Mouse (Mus musculus) megakaryocyte, embryonic 14.5 days (primary cell): ENCODE results near the gene Smg6. TPM values are rescaled to one million over a fixed set of nuclear protein-coding genes. Genes with fewer than 3 reads are reported as not detected.

ENCODE experiments used
- H3K27me3 ChIP-seq: replicated peaks from 2 replicates; pipeline ENCODE3; 2012; ENCODE audit warnings: inconsistent platforms
- H3K36me3 ChIP-seq: replicated peaks from 2 replicates; pipeline ENCODE3; 2012; ENCODE audit warnings: low read length, inconsistent platforms, mixed read lengths
- H3K4me1 ChIP-seq: 2 replicates; pipeline ENCODE4 v1.6.1; 2012; ENCODE audit warnings: inconsistent platforms
- H3K4me3 ChIP-seq: replicated peaks from 2 replicates; pipeline ENCODE3; 2012; ENCODE audit warnings: moderate library complexity, mild to moderate bottlenecking, inconsistent platforms
- H3K9me3 ChIP-seq: 2 replicates; pipeline ENCODE4 v1.6.1; 2012; ENCODE audit warnings: inconsistent platforms
- FLI1 ChIP-seq: IDR thresholded peaks from 2 replicates; pipeline ENCODE4 v1.6.1; 2012; ENCODE audit warnings: low read length, inconsistent platforms, mixed read lengths
- GATA1 ChIP-seq: IDR thresholded peaks from 3 replicates; pipeline ENCODE4 v1.6.1; 2012; ENCODE audit warnings: mixed read lengths, low read length, inconsistent platforms, borderline replicate concordance
- polyA plus RNA-seq: library from polyadenylated mRNA; stranded (reverse); fragments of >175 nt; gene quantifications from 2 replicates; pipeline ENCODE4 v1.2.3, GENCODE M21; 2012; ENCODE audit warnings: low replicate concordance; ENCODE audit not compliant: insufficient read depth

The Smg6 gene
- polyA plus RNA-seq, 1 experiment: 35.3 TPM

DNA sequence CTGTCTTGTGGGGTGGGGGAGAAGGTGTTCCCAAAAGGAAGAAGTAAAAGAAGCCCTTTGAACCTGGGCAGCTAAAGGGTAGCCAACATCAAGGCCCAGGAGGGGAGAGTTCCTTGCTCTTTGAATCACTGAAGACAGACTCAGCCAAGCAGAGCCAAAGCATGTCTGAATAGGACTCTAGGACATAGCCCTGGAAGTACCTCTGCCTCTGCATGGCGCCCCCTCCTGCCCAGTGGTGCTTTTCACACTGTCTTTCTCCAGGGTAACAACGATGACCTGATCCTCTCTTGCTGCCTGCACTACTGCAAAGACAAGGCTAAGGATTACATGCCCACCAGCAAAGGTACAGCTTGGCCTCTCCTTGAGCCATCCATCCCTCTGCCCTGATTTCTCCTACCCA lies 233.9 kb downstream of the Smg6 start:
- Histone ChIP-seq H3K27me3 (no peaks in the 10 kb centered on the region), H3K4me1 (peaks cover 17% of the 10 kb centered on the region), H3K9me3 (no peaks in the 10 kb centered on the region), H3K36me3 (peaks cover 90% of the 10 kb centered on the region), H3K4me3 (no peak overlapping the region)
- no peak for TF ChIP-seq FLI1

GRCm38 (mm10) chr11:75160954-75161353 lies 235.3 kb downstream of the Smg6 start:
- H3K4me1 ChIP-seq: peaks cover 23% of the 10 kb centered on the region
- peaks cover 86% of the 10 kb centered on the region for H3K36me3 ChIP-seq
- no peak overlapping the region for H3K4me3 ChIP-seq
- peaks cover 5% of the 10 kb centered on the region for H3K9me3 ChIP-seq
- peaks cover 13% of the 10 kb centered on the region for H3K27me3 ChIP-seq
- no peak for TF ChIP-seq FLI1
- TF ChIP-seq GATA1: no peak

GRCm38 (mm10) chr11:75161417-75162008 lies 235.9 kb downstream of the Smg6 start:
- H3K36me3 ChIP-seq: peaks cover 80% of the 10 kb centered on the region

GRCm38 (mm10) chr11:75162591-75163080 lies 237.0 kb downstream of the Smg6 start:
- Histone ChIP-seq H3K4me3 (no peak overlapping the region), H3K27me3 (peaks cover 30% of the 10 kb centered on the region), H3K9me3 (peaks cover 20% of the 10 kb centered on the region), H3K36me3 (peaks cover 69% of the 10 kb centered on the region), H3K4me1 (peaks cover 38% of the 10 kb centered on the region)
- no peak for TF ChIP-seq GATA1

More at GRCm38 (mm10) chr11:75161417-75162008, 235.9 kb downstream of the Smg6 start:
- Histone ChIP-seq H3K4me3 (no peak overlapping the region), H3K4me1 (peaks cover 26% of the 10 kb centered on the region), H3K27me3 (peaks cover 18% of the 10 kb centered on the region), H3K9me3 (peaks cover 11% of the 10 kb centered on the region)
- TF ChIP-seq FLI1: no peak
- TF ChIP-seq GATA1: no peak

DNA sequence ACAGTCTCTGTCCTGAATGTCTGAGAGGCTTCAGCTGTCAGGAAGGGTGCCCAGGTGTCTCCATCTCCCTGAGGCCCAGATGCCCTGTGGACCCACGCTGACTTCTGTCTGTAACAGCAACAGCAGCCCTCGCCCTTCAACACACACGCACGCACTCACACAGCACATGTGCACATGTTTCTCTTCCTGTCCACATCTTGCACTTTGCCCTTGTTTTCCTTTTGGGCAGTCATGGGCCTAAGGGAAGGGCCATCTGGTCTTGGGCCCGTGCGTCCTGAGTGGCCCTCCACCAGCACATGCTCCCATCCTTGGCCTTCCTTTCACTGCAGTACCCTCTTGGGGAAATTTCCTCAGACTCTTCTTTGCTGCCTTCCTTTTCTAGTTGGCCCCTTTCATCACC lies 237.8 kb downstream of the Smg6 start:
- peaks cover 44% of the 10 kb centered on the region for H3K4me1 ChIP-seq
- peaks cover 62% of the 10 kb centered on the region for H3K36me3 ChIP-seq
- no peak overlapping the region for H3K4me3 ChIP-seq
- peaks cover 37% of the 10 kb centered on the region for H3K27me3 ChIP-seq
- TF ChIP-seq GATA1 (no peak), FLI1 (no peak)
- H3K9me3 ChIP-seq: peaks cover 21% of the 10 kb centered on the region

GRCm38 (mm10) chr11:75164051-75164450 lies 238.4 kb downstream of the Smg6 start:
- H3K9me3 ChIP-seq: peaks cover 21% of the 10 kb centered on the region
- peaks cover 44% of the 10 kb centered on the region for H3K27me3 ChIP-seq
- peaks cover 55% of the 10 kb centered on the region for H3K36me3 ChIP-seq
- H3K4me1 ChIP-seq: peaks cover 50% of the 10 kb centered on the region
- H3K4me3 ChIP-seq: no peak overlapping the region
- no peak for TF ChIP-seq FLI1
- no peak for TF ChIP-seq GATA1

GRCm38 (mm10) chr11:75164750-75165149 lies 239.1 kb downstream of the Smg6 start:
- H3K9me3 ChIP-seq: peaks cover 21% of the 10 kb centered on the region
- peaks cover 51% of the 10 kb centered on the region for H3K27me3 ChIP-seq
- TF ChIP-seq FLI1 (no peak), GATA1 (no peak)
- H3K4me1 ChIP-seq: peaks cover 57% of the 10 kb centered on the region
- H3K4me3 ChIP-seq: peak overlapping the region; percentile 74
- peaks cover 48% of the 10 kb centered on the region for H3K36me3 ChIP-seq

GRCm38 (mm10) chr11:75165441-75166192 lies 240.0 kb downstream of the Smg6 start:
- H3K4me3 ChIP-seq: peak overlapping the region; percentile 86
- peaks cover 21% of the 10 kb centered on the region for H3K9me3 ChIP-seq
- peaks cover 40% of the 10 kb centered on the region for H3K36me3 ChIP-seq
- H3K4me1 ChIP-seq: peaks cover 66% of the 10 kb centered on the region
- TF ChIP-seq GATA1 (no peak), FLI1 (no peak)
- peaks cover 58% of the 10 kb centered on the region for H3K27me3 ChIP-seq

- Histone ChIP-seq H3K27me3 (peaks cover 65% of the 10 kb centered on the region), H3K4me3 (peak overlapping the region; percentile 86), H3K9me3 (peaks cover 21% of the 10 kb centered on the region), H3K4me1 (peaks cover 72% of the 10 kb centered on the region), H3K36me3 (peaks cover 33% of the 10 kb centered on the region)
- TF ChIP-seq FLI1 (no peak), GATA1 (no peak)
Measured at GRCm38 (mm10) chr11:75166193-75166842, 240.7 kb downstream of the Smg6 start.

DNA sequence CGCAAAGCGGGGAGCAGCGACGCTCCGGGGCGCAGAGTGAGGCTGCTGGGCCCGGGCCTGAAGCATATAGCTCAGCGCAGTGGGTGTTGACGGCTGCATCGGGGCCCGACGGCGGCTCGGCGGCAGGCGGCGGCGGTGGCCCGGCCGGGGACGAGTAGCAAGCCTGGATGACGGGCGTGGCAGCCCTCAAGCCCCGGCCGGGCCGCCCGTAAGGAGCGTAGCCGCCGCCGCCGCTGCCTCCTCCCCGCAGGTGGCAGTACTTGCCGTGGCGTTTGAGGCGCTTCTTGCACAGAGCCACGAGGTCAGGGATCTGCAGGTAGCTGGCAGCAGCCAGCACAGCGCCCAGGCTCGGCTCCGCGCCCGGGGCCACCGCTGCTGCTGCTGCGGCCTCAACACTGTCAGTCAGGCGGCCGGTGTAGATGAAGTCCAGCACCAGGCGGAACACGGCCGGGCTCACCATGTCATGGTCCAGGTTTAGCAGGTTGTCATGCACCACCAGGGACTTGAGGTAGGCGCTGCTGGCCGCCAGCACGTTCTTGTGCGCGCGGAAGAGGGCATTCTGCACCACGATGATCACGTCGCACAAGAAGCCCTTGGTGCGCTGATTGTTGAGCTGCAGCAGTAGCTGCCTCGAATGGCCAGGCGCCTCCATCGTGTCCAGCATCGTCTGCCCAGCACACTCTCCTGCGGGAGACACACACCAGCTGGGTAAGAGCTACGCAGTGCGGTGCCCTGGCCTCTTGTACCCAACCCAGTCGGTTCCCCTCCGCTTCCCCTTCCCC lies 241.4 kb downstream of the Smg6 start:
- TF ChIP-seq FLI1 (no peak), GATA1 (no peak)
- peak overlapping the region; percentile 80 for H3K4me3 ChIP-seq
- H3K27me3 ChIP-seq: peaks cover 72% of the 10 kb centered on the region
- peaks cover 75% of the 10 kb centered on the region for H3K4me1 ChIP-seq
- peaks cover 21% of the 10 kb centered on the region for H3K9me3 ChIP-seq
- peaks cover 25% of the 10 kb centered on the region for H3K36me3 ChIP-seq
